Mouse (Mus musculus): ENCODE results near the gene Oxsm.

Gene Oxsm

DNA sequence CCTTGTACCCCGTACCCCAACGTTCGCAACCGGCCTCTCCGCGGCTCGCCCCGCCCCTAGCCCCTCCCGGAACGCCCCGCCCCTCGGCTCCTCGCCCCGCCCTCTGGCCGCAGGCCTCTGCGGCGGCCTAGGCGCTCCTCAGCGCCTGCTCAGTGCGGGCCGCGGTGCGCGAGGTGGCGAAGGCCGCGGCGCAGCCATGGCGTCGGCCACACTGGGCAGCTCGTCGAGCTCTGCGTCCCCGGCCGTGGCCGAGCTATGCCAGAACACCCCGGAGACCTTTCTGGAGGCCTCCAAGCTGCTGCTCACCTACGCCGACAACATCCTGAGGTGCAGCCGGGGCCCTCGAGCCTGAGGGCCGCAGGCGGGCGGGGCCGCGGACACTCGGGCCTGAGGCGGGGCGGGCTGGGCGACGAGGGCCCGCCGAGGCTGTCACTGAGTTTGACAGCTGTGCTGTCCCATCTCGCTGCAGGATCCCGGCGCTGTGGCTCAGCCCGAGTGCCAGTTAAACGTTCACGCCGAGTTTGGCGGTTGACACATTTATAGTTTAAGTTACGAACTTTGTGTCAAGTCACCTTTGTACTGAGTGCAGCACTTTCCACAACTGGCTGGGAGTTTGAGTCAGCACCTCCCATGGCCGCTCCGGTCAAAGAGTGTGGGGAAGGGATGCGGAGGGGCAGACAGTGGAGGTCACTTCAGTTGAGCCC, at the start of gene Oxsm, which contains the start of gene Ngly1:
Gene Oxsm, minus strand, starts transcription at position 638 of the 704 bp plus-strand sequence.
Gene Ngly1, plus strand, starts transcription at position 110 of the 704 bp plus-strand sequence.
- peak; percentile 82 for DNase-seq (ENCODE audit: low spot score)

DNA sequence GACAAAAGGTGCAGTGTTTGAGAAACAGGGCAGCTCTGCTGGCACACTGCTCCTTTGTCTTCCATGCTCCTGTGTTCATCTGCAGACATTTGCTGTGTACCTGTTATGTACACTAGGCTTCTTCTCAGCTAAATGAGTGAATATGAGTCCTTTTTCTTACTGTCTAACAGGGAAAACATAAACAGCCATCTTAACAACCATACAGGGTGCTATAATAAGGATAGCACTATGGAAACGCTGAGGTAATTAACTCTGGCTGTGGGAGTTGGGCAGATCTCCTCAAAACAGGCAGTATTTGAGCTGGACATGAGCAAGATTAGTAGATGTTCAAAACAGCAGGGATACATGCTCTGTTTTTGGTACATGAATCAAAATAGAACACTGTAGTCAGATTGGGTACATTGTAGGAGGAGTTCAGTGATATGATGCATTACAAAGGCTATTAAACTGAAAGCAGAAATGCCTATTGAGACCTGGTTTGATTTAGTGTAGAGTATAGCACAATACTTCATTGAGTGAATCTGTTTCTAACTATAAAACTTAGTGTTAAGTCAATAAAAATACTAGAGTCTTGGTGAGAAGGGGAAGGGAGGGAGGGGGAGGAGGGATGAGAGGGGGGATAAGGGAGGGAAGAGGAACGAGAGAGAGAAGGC, 47.3 kb upstream of the Oxsm start:
- no peak for DNase-seq (ENCODE audit: low spot score)

DNA sequence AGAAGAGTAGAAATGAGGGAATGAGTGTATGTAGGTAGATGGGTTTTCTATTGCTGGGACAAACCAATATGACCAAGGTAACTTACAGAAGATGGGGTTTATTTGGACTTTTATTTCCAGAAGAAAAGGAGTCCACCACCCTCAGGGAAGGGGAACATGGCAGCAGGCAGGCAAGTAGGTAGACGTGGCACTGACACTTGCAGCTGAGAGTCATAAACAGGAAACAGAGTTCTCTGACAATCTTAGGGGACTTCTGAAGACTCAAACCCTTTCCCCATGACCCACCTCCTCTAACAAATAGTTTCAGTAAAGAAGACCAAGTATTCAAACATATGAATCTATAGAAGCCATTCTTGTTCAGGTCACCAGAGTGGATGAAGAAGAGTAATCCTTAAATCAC, 44.3 kb upstream of the Oxsm start:
- no peak for DNase-seq (ENCODE audit: low spot score)

DNA sequence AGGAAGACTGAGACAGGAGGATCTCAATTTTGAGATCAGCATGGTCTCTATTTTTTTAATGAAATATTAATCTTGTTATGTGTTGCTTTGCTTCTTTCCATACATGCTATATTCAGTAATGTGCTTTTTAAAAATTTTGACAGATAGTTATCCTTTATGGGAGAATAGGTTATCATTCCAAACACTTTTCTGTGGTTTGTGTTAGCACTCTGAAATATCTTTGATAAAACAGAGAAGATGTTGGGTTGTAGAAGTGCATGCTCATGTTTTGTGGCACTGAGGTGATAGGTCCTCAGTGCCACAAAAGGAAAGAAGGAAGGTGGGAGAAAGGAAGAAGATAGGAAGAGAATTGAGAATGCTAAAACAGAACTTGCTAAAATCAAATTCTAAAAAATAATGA, 43.4 kb upstream of the Oxsm start:
- DNase-seq (ENCODE audit: low spot score), result no peak

DNA sequence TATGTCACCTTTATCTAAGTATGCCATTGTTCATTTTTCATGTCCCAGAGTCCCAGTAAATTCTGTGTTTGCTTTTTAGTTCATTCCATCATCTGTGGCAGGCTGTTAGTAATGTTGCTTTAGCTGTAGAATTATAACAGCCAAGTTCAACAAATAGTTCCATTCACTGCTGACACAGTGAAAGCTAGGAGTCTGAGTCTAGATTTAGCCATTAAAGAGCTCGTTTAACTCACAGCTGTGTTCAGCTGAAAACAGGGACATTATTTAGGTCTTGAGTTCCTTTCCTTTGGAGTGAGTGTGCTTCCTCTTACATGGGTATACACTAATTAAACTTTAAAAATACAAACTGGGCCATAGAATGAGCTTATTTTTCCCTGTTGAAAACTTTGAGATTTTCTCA, 42.8 kb upstream of the Oxsm start:
- no peak for DNase-seq (ENCODE audit: low spot score)

DNA sequence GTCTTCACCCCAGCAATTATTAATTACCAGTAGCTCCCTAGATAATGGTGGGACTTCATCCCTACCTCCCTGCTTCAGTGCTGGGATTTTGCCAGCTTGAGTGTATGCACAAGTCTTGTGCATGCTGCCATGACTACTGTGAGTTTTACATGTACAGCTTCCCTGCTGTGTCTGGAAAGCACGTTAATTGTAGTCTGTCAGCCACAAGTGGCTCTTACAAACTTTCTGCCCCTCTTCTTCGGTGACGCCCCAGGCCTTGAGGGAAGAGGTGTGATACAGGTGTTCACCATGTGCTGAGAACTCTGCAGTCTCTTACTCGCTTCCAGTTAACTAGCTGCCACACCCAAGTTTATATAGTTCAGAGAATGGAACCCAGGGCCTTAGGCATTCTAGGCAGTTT, 34.4 kb upstream of the Oxsm start:
- no peak for DNase-seq (ENCODE audit: low spot score)

DNA sequence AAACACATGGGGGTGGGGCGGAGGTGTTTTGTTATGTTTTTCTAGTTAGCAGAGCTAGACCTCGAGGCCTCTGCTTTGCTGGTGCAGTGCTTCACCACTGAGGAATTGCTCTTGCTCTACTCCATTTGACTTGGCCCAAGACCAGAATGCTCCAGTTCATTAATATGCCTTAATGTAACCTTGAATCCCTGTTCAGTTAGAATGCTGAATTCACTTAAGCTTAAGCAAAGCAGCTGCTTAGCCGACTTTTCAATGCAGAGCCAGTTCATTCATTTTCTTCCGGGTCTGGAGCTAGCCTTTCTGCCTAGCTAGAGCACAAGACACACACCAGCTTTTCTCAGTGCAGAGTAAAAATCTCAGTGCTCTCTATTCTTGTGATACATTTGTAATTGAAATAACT, 29.6 kb upstream of the Oxsm start:
- no peak for DNase-seq (ENCODE audit: low spot score)

DNA sequence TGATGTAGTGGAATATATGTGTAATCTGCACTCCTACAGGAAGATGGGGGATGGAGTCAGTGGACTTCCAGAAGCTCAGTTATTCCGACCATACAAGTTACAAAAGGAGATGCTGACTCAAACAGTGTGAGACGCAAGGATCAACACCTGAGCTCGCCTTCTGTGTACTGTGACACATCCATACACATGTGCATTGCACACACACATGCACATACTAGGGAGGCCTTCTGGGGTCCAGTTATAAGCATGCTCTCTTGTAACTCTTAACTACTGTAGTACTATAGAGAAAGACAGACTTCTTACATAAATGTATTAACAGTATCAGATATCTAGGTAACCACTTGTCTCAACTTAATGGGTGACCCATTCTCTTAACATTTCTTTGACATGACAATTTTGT, 24.1 kb upstream of the Oxsm start:
- no peak for DNase-seq (ENCODE audit: low spot score)

DNA sequence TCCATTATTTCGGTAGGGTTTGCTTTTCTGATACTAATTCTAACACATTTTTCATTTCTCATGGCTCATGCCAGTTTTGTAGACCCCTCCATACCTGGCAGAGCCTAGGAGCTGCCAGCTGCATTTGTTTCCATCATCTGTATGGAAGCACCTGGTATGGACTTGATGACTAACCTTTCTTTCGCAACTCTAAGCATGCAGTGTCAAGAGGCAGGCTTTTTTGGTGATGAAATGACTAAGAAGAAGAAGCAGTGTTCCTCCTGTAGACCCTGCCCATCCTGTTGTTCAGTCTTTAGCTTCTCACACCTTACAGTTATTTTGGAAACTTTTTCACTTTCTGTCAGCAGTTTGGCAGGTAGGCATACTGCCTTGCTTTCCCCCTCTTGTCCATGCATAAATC, 20.2 kb upstream of the Oxsm start:
- no peak for DNase-seq (ENCODE audit: low spot score)

DNA sequence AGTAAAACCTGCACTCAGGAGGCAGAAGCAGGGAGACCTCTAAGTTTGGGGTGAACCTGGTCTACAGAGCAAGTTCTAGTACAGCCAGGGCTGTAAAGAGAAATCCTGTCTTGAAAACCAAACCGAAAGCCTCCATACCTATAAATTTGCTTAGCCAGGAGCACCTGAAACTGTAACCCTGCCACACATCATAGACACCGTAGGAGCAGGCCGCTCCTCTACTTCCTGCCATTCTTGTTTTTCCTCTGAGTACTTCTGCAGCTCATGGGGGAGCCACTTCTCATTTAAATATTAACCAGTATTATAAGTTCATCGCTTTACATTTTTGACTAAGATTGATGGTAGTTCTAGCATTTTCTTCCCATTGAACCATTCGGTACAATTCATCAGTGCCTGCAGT, 17.4 kb upstream of the Oxsm start:
- no peak for DNase-seq (ENCODE audit: low spot score)

DNA sequence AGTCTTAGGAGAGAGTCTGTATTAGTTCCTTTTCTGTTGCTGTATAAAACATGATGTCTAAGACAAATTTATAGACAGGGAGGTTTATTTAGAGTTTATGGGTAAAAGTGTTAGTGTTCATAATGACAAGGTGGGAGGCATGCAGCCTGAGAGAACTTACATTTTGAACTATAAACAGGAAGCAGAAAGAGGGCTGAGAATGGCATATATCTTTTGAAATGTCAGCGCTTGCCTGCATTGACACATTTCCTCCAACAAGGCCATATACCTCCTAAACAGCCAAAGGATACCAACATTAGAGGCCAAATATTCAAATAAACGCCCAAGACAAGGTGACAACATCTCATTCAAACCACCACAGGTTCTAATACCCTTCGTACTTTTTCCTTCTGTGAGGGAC, 12.3 kb upstream of the Oxsm start:
- DNase-seq (ENCODE audit: low spot score), result no peak

DNA sequence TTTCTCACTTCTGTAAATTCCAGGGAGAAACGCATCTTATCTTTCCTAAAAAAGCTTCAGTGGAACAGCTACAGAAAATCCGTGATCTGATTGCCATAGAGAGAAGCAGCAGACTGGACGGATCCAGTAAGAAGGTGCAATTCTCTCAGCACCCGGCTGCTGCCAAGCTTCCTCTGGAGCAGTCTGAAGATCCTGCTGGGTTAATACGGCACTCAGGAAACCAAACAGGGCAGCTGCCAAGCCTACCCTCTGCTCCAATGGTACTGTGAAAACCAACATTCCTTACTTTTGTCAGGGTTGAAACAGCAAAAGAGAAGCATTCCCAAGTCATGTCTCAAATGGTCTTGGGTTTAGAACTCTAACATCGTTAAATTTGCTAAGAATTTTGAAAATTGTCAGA, 10.9 kb upstream of the Oxsm start:
- no peak for DNase-seq (ENCODE audit: low spot score)

DNA sequence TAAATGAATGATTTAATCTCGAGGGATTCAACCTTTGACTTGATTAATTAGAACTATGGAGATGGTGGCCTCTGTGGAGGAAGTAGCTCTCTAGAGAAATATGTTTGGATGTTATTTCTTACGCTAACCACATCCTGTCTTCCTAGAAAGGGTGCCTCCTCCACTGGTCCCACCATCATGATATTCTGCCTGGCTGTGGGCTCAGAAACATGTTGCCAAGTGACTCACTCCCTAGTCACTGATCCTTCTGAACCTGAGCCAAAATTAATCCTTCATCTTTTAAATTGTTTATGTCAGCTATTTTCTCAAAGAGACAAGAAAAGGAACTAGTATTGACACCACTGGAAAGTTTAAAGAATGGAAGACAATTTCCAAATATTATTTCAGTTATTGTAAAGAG, 6.6 kb upstream of the Oxsm start:
- no peak for DNase-seq (ENCODE audit: low spot score)

DNA sequence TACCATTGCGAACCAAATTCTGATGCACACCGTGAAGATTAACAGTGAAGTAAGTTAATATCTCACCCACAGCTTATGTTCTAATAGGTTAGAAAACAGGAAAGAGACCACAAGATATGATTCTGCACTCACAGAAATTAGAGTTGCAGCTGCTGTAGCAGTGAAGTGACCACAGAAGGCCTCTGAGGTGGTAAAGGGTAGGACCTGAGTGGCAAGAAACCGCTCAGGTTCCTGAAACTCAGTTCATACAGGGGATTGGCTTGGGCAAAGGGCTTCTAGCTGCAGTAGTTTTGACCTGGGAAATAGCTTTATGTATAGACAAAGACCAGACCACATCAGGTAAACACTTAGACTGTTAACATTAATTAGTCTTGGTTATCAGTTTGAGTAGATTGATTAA, 6.1 kb upstream of the Oxsm start:
- no peak for DNase-seq (ENCODE audit: low spot score)

DNA sequence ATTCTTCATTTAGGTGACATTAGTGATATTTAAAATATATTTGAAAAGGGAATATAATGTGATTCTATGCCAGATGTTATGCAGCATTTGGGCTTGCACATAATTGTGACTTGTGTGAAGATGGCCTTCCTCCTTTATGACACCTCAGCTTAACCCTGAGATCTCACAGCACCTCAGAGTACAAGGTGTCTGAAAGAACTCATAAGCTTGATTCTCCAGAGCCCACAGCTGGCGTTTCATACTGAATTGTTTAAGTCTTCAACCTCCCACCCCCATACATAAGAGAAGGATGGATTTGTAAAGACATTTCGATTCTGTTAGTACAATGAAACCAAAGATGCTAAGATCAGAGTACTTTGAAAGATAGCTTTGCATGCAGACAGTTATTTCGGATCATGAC, 491 bp upstream of the Oxsm start:
- DNase-seq (ENCODE audit: low spot score), result no peak

DNA sequence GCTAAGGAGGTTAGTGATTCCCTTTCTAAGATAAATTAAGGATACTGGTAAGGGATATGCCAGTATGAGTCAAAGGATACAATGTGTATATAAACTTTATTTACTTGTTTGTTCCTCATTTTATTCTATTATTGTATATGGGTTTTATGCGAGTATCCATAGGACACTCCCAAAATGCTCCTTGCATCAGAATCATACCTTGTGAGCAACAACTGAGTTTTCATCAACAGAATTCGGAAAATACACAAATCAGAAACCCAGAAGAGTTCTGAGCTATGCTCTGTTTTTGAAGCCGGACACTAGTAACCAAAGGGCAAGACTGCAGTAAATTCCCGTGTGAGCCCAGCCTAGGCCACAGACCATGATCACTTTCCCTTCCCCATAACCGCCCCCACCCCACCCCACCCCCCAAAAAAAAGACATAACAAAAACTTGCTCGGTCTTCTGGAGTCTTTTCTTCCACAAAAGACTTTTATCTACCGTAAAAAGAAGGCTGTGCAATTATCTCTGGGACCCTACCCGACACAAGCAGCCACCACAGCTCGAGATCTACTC, 928 bp downstream of the Oxsm start:
- DNase-seq (ENCODE audit: low spot score), result no peak

DNA sequence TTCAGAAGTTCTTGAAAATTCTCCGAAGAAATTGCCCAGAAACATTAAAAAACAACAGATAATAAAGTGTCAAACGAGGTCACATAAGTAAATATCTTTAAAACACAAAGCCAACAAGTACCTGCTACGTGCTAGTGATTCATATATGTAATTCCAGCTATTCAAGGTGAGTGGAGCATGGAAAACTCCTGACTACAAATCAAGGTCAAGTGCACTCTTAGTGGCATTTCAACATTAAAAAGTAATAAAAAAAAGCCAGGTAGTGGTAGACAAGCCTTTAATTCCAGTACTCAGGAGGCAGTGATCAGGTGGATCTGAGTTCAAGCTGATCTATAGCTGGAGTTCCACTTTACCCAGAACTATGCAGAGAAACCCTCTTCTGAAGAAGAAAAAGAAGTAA, 1.5 kb downstream of the Oxsm start:
- DNase-seq (ENCODE audit: low spot score), result no peak

DNA sequence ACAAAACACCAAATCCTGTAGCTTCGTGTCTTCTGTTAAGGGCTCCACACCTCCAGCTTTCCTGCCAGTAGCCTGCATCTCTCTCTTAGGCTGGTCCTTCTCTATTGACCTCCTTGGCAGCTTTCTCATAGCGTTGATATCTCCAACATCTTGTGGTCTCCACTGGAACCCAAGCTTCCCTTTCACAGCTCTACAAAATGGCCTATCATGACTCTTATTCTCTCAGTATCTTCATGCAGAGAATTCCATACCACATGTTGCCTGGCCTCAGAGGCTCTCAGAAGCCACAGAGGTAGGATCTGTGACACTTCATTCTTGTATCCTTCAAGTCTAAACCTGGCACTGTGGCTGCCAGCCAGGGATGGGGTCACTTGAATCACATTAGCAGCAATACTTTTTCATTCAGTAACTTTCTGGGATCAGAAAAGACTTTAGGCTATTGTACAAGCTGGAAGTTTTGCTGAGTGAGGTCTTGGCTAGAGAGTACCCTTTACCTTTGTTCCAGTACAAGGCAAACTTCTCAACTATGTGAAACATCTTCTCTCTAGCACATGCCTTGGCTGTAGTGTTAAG, 3.2 kb downstream of the Oxsm start:
- DNase-seq (ENCODE audit: low spot score), result no peak

DNA sequence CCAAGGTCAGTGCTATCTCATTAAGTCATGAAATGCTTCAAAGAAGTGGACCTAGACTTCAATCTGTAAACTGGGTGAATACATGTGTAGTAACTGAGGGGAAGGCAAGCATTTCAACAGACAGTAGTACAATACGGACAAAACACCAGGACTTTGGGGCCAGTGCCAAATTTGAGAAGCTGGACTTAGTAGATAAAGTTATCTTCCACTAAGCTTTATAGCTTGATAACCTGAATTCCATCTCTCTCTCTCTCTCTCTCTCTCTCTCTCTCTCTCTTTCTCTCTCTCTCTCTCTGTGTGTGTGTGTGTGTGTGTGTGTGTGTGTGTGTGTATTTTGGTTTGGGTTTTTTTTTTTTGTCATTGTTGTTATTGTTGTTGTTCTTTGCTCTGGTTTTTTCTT, 4.5 kb downstream of the Oxsm start:
- DNase-seq (ENCODE audit: low spot score), result peak; percentile 22

DNA sequence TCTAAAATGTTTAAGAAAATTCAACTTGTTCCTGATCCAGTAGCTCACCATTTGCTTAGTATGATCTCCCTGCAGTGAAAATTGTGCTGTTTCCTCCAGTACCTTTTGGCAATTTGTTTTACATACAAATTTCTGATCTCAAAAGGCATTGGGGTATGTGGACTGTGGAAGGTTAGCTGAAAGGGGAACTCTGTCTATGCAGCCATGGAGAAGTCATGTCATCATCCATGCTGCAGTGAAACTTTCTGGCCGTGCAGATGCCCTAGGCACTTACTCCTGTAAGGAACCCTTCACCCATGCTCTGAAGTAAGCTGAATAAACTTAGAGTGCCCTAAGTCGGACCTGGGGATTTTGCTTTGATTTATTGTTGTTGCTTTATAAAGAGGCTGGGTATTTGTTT, 5.2 kb downstream of the Oxsm start:
- DNase-seq (ENCODE audit: low spot score), result no peak

DNA sequence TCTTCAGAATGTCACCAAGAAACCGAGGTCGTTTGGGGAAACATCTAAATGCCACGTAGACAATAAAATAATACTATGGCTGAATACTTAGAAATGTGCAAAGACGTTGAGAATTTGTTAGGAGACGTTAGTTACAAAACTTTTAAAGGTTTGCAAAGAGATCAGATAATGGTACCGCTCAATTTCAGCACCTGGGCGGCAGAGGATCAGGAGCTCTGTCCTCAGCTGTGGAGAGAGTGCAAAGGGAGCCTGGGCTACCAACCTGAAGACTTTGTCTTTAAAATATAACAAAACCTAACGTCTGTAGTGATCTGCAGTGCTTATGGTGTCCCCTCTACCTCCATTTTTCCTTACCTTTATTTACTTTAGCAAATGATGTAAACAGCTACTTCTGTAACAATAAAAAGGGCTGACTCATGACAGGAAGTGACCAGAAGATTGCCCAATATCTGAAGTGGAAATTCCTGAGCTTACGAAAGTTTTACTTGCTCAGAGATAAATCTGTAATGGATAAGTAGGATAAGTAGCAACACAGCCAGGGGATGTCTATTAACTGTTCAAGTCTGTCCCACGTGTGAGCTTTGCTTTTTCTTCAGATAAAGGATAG, 5.9 kb downstream of the Oxsm start:
- DNase-seq (ENCODE audit: low spot score), result peak; percentile 34

DNA sequence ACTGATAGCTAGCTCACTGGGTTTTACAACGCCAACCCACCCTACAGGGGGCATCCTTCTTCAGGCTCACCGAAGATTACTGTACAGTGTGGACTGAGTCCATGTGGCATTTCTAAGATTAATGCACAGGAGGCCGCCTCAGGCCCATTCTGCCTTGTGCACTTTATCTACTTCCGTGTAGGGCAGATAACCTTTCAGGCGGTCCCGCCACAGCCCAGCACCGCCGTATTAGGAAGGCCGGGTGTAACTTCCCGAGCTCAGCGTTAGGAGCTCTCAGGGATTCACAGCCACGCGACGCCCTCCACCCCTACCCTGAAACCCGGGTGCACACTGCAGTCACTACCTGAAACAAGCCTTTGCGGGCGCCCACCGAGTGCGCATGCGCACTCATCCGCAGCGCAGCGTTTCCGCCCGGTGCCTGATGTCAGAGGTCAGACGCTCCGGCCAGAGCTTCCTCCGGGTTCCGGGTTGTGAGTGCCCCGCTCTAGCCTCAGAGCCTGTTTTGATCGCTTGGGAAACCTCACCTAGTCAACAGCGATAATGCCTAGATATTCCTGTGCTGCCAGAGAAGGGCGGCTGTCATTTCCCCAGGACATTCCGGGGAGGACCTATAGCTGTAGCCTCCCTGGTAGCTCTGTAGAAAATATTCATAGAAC, 6.5 kb downstream of the Oxsm start:
- DNase-seq (ENCODE audit: low spot score), result peak; percentile 87
